Mouse (Mus musculus): Measurements from ENCODE around the gene Rbl2. TPM values are rescaled to one million over a fixed set of nuclear protein-coding genes. Genes with fewer than 3 reads are reported as not detected.

Rbl2 gene
- total and polyA plus RNA-seq, 3 experiments = 2.9 to 8.4 TPM; not detected in 1

DNA sequence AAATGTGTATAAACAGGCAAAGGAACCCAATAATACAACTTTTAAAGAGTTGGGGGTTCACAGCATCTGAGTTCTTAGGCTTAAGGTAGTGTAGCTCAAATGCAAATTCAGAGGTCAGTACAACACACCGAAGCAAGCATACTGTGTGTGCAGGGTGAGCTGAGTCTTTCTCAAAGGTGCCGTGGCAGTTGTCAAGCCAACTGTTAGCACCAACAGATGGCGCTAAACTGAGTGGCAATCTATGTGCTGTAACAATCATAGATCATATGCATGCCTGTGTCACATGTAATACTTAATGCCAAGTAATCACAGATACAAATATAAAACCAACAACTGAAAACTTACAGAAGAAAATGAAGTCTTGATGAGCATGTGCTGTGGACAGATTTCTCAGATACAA, 48.3 kb downstream of the Rbl2 start:
- no peaks in the 10 kb centered on the region; a peak in 2 of 4 replicates for H3K36me3 ChIP-seq (ENCODE audit: control insufficient read depth in 1 of 2, insufficient read depth in 2 of 2, low read length in 2 of 2)

DNA sequence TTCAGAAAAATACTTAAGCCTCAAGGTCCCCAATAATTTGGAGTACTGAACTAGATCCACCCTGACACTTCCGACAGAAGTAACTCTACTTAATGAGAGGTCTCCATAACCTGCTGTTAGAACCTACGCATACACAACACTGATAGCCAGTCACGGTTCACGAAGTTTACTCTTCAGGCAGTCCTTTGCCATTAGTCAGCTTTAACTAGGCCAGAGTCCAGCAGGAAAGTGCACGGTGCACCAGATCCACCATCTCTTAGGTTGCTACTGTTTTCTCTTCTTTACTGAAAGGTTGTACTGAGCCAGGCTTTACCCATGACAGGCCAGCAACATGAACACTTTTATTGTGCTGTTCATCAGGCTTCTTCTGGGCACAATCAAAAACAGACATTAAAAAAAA, 54.5 kb downstream of the Rbl2 start:
- Histone ChIP-seq H3K4me3 (ENCODE audit: control insufficient read depth in 1 of 2, insufficient read depth in 1 of 2, low read depth in 2 of 2, low read length in 2 of 2) (no peak overlapping the region), H3K9ac (ENCODE audit: control insufficient read depth, low read depth, low read length, poor library complexity, severe bottlenecking) (no peak overlapping the region), H3K79me2 (ENCODE audit: control insufficient read depth, insufficient read depth, low read length, poor library complexity) (no peaks in the 10 kb centered on the region), H3K4me1 (ENCODE audit: control insufficient read depth in 1 of 2, insufficient read depth in 2 of 2, low read length in 2 of 2) (no peaks in the 10 kb centered on the region), H3K27me3 (ENCODE audit: control insufficient read depth in 1 of 2, insufficient read depth in 2 of 2, low read length in 2 of 2) (no peaks in the 10 kb centered on the region), H3K9me3 (replicated peaks; ENCODE audit: insufficient read depth, low read length) (no peaks in the 10 kb centered on the region), H3K36me3 (ENCODE audit: control insufficient read depth in 1 of 2, insufficient read depth in 2 of 2, low read length in 2 of 2) (no peaks in the 10 kb centered on the region; a peak in 1 of 4 replicates), H3K27ac (ENCODE audit: control insufficient read depth, low read depth, low read length) (no peak overlapping the region)
- TF ChIP-seq ZC3H11A (IDR thresholded peaks at IDR 0.05; ENCODE audit: low read depth, low read length) (no peak), RAD21 (IDR thresholded peaks at IDR 0.05; ENCODE audit: low read depth, low read length) (no peak), SMC3 (IDR thresholded peaks at IDR 0.05; ENCODE audit: low read depth, low read length) (no peak), TAL1 (IDR thresholded peaks at IDR 0.05; ENCODE audit: low read length) (no peak), TCF12 (IDR thresholded peaks at IDR 0.05; ENCODE audit: low read depth, low read length) (no peak)
- no peak for DNase-seq (ENCODE audit: low read depth, low spot score)

More for the DNA sequence above, 48.3 kb downstream of the Rbl2 start:
- no peak overlapping the region for H3K4me3 ChIP-seq (ENCODE audit: control insufficient read depth in 1 of 2, insufficient read depth in 1 of 2, low read depth in 2 of 2, low read length in 2 of 2)
- no peak for TF ChIP-seq UBTF (IDR thresholded peaks at IDR 0.05; ENCODE audit: borderline replicate concordance, insufficient read depth, low read depth, low read length)
- TF ChIP-seq RAD21 (IDR thresholded peaks at IDR 0.05; ENCODE audit: low read depth, low read length) = peak; percentile 31
- TF ChIP-seq MYC (IDR thresholded peaks at IDR 0.05; ENCODE audit: low read depth, low read length) = peak; percentile 30; the same call in 1 of the 2 replicates
- peak; percentile 56 for TF ChIP-seq SMC3 (IDR thresholded peaks at IDR 0.05; ENCODE audit: low read depth, low read length)
- TF ChIP-seq CTCF (IDR thresholded peaks at IDR 0.05 in 2 of 3, conservative IDR thresholded peaks at IDR 0.05 in 1 of 3; ENCODE audit: control insufficient read depth in 1 of 3, insufficient read depth in 1 of 3, low read depth in 2 of 3, low read length in 3 of 3, poor library complexity in 1 of 3, severe bottlenecking in 1 of 3) = peak; percentile 58 to 91 (median 76)
- 0 out of 2 replicates have a peak, but pooled peaks have one; percentile 4 for TF ChIP-seq ZC3H11A (IDR thresholded peaks at IDR 0.05; ENCODE audit: low read depth, low read length)
- TF ChIP-seq MYB (IDR thresholded peaks at IDR 0.05; ENCODE audit: low read depth, low read length) = no peak
- 0 out of 2 replicates have a peak, but pooled peaks have one; percentile 25 for TF ChIP-seq MXI1 (IDR thresholded peaks at IDR 0.05; ENCODE audit: low read depth, low read length)
- H3K27ac ChIP-seq (ENCODE audit: control insufficient read depth, low read depth, low read length) = no peak overlapping the region
- H3K9me3 ChIP-seq (replicated peaks; ENCODE audit: insufficient read depth, low read length) = no peaks in the 10 kb centered on the region
- H3K9ac ChIP-seq (ENCODE audit: control insufficient read depth, low read depth, low read length, poor library complexity, severe bottlenecking) = no peak overlapping the region
- no peaks in the 10 kb centered on the region for H3K4me1 ChIP-seq (ENCODE audit: control insufficient read depth in 1 of 2, insufficient read depth in 2 of 2, low read length in 2 of 2)
- peak; percentile 52 for DNase-seq (ENCODE audit: low read depth, low spot score)
- no peaks in the 10 kb centered on the region for H3K27me3 ChIP-seq (ENCODE audit: control insufficient read depth in 1 of 2, insufficient read depth in 2 of 2, low read length in 2 of 2)
- H3K79me2 ChIP-seq (ENCODE audit: control insufficient read depth, insufficient read depth, low read length, poor library complexity) = no peaks in the 10 kb centered on the region

DNA sequence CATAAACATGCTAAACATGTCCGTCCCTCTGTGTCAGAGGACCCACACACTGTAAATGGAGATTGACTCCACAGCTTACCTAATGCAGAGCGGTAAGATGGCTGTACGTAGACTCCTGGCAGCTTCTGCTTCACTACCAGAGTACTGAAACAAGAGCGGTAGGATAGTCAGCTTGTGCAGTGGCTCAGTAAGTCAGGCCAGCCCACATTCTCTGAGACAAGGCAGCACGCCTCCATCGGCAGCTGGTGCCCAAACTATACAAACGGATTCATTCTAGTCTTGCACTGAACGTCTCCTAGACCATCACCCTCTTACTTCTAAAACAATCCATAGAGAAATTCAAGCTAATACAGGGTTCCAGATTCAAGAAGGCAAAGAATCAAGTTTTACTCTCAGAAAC, 56.9 kb downstream of the Rbl2 start:
- Histone ChIP-seq H3K27me3 (ENCODE audit: control insufficient read depth in 1 of 2, insufficient read depth in 2 of 2, low read length in 2 of 2) (no peaks in the 10 kb centered on the region), H3K27ac (ENCODE audit: control insufficient read depth, low read depth, low read length) (no peak overlapping the region), H3K4me1 (ENCODE audit: control insufficient read depth in 1 of 2, insufficient read depth in 2 of 2, low read length in 2 of 2) (peaks cover 0 to 4% of the 10 kb centered on the region in 2 experiments; a peak in 1 of 4 replicates), H3K9ac (ENCODE audit: control insufficient read depth, low read depth, low read length, poor library complexity, severe bottlenecking) (no peak overlapping the region), H3K9me3 (replicated peaks; ENCODE audit: insufficient read depth, low read length) (no peaks in the 10 kb centered on the region), H3K4me3 (ENCODE audit: control insufficient read depth in 1 of 2, insufficient read depth in 1 of 2, low read depth in 2 of 2, low read length in 2 of 2) (no peak overlapping the region), H3K36me3 (ENCODE audit: control insufficient read depth in 1 of 2, insufficient read depth in 2 of 2, low read length in 2 of 2) (no peaks in the 10 kb centered on the region), H3K79me2 (ENCODE audit: control insufficient read depth, insufficient read depth, low read length, poor library complexity) (no peaks in the 10 kb centered on the region)
- no peak for DNase-seq (ENCODE audit: low read depth, low spot score)
- TF ChIP-seq MXI1 (IDR thresholded peaks at IDR 0.05; ENCODE audit: low read depth, low read length) (no peak), RAD21 (IDR thresholded peaks at IDR 0.05; ENCODE audit: low read depth, low read length) (no peak), TCF12 (IDR thresholded peaks at IDR 0.05; ENCODE audit: low read depth, low read length) (no peak), MYB (IDR thresholded peaks at IDR 0.05; ENCODE audit: low read depth, low read length) (no peak), POLR2A (IDR thresholded peaks at IDR 0.05; ENCODE audit: control insufficient read depth in 1 of 2, insufficient read depth in 1 of 2, low read depth in 1 of 2, low read length in 2 of 2, poor library complexity in 1 of 2) (no peak), RCOR1 (IDR thresholded peaks at IDR 0.05; ENCODE audit: low read depth, low read length) (no peak), KAT2A (conservative IDR thresholded peaks at IDR 0.05; ENCODE audit: low read depth, low read length) (no peak), NELFE (IDR thresholded peaks at IDR 0.05; ENCODE audit: low read depth, low read length) (no peak), ZNF384 (IDR thresholded peaks at IDR 0.05; ENCODE audit: low read depth, low read length) (no peak), EP300 (IDR thresholded peaks at IDR 0.05; ENCODE audit: low read depth in 1 of 2, low read length in 2 of 2) (no peak), SIN3A (IDR thresholded peaks at IDR 0.05; ENCODE audit: low read length) (no peak), USF1 (IDR thresholded peaks at IDR 0.05; ENCODE audit: low read depth, low read length) (no peak), CHD1 (IDR thresholded peaks at IDR 0.05; ENCODE audit: low read depth, low read length) (no peak), ZMIZ1 (IDR thresholded peaks at IDR 0.05; ENCODE audit: low read depth, low read length) (no peak), MYC (IDR thresholded peaks at IDR 0.05; ENCODE audit: low read depth, low read length) (no peak), ZKSCAN1 (IDR thresholded peaks at IDR 0.05; ENCODE audit: low read depth, low read length) (no peak), ETS1 (IDR thresholded peaks at IDR 0.05; ENCODE audit: low read depth, low read length) (no peak), HCFC1 (IDR thresholded peaks at IDR 0.05; ENCODE audit: low read depth, low read length) (no peak), SMC3 (IDR thresholded peaks at IDR 0.05; ENCODE audit: low read depth, low read length) (no peak)
